Mouse (Mus musculus) gastrocnemius, postnatal 36 days (tissue): Measurements from ENCODE around the gene Hip1. TPM values are rescaled to one million over a fixed set of nuclear protein-coding genes. Genes with fewer than 3 reads are reported as not detected.
A peak's percentile ranks its signal among the peaks of the same experiment; 100 is the strongest.
"Not testable (repeated sequence)": the region's sequence is repeated elsewhere in the genome, so short reads cannot be mapped to it uniquely, and the experiment has no call there.

Experiments
- DNase-seq, 2 experiments: peaks; one replicate each; pipeline ENCODE4 v3.0.0; 2022
- intact Hi-C: fragments of 180-260 bp; cut with DNase I; formaldehyde crosslinking; loops from one replicate; pipeline ENCODE4 v1.15.1; 2025
- microRNA-seq, 2 experiments: library from miRNA; unstranded; fragments of <30 nt; microRNA quantifications; one replicate each; pipeline ENCODE4 v1.2.0; 2021
- total RNA-seq, 2 experiments: library from RNA; stranded (reverse); gene quantifications; 2 replicates each; pipeline ENCODE4 v1.2.3; 2021

The Hip1 gene
- total RNA-seq, 2 experiments from 2014 or later, result 23.5 to 25.4 TPM

- DNase-seq, result no peak
- intact Hi-C loops, result no loop called here
Observed at GRCm38 (mm10) chr5:135376341-135376740, 168.6 kb downstream of the Hip1 start.

- DNase-seq, result no peak
- intact Hi-C loops, result no loop called here
Observed at GRCm38 (mm10) chr5:135375167-135375566, 169.8 kb downstream of the Hip1 start.

- DNase-seq, result no peak
- intact Hi-C loops, result no loop called here
Observed at GRCm38 (mm10) chr5:135373601-135374000, 171.3 kb downstream of the Hip1 start.

- DNase-seq, result no peak
- intact Hi-C loops, result no loop called here
Observed at GRCm38 (mm10) chr5:135371195-135371594, 173.7 kb downstream of the Hip1 start.

- peak; percentile 93 for DNase-seq
- intact Hi-C loops, result loop anchor here (10.0 kb wide), 1 partner anchor 135 kb away; no protein-coding TSS in a partner anchor
Observed at GRCm38 (mm10) chr5:135369787-135370654, 174.9 kb downstream of the Hip1 start, which contains the start of gene Nsun5. TSS of gene Nsun5 (plus strand) at chr5:135369953.

- DNase-seq, result not testable (repeated sequence)
- intact Hi-C loops, result loop anchor here (10.0 kb wide), 1 partner anchor 134 kb away; no protein-coding TSS in a partner anchor
Observed at GRCm38 (mm10) chr5:135369196-135369595, 175.7 kb downstream of the Hip1 start.

GRCm38 (mm10) chr5:135368312-135368711 is 176.6 kb downstream of the Hip1 start:
- no peak for DNase-seq
- intact Hi-C loops, result loop anchor here (10.0 kb wide), 1 partner anchor 134 kb away; no protein-coding TSS in a partner anchor

- intact Hi-C loops, result loop anchor here (10.0 kb wide), 1 partner anchor 133 kb away; no protein-coding TSS in a partner anchor
- DNase-seq, result no peak
Observed at GRCm38 (mm10) chr5:135367841-135368240, 177.1 kb downstream of the Hip1 start.

- no peak for DNase-seq
- intact Hi-C loops, result loop anchor here (10.0 kb wide), 1 partner anchor 129 kb away; no protein-coding TSS in a partner anchor
Observed at GRCm38 (mm10) chr5:135363540-135363939, 181.4 kb downstream of the Hip1 start.

GRCm38 (mm10) chr5:135362572-135362971 is 182.3 kb downstream of the Hip1 start:
- intact Hi-C loops, result loop anchor here (10.0 kb wide), 1 partner anchor 128 kb away; no protein-coding TSS in a partner anchor

GRCm38 (mm10) chr5:135359772-135360171 is 185.1 kb downstream of the Hip1 start:
- intact Hi-C loops, result loop anchor here (10.0 kb wide), 1 partner anchor 125 kb away; no protein-coding TSS in a partner anchor
- no peak for DNase-seq

More at GRCm38 (mm10) chr5:135362572-135362971, 182.3 kb downstream of the Hip1 start:
- DNase-seq, result no peak

GRCm38 (mm10) chr5:135357556-135357955 is 187.4 kb downstream of the Hip1 start:
- DNase-seq, result no peak
- intact Hi-C loops, result no loop called here

Small RNA genes lying within 50 kb of the gene (microRNA-seq; reads per million reads assigned to microRNA genes)
- 0 reads per million in 2 experiments for gene Mir7033

Other genes starting within 250 kb of the Hip1 start
- not detected for gene Fkbp6, start 195.1 kb downstream of the Hip1 start, total RNA-seq
- gene Trim50, start 191.8 kb downstream of the Hip1 start, total RNA-seq, result not detected
- gene Nsun5, start 175.2 kb downstream of the Hip1 start, total RNA-seq, result 1 to 10 TPM; 7.5 to 9.2 TPM
- gene Pom121, start 150.6 kb downstream of the Hip1 start, total RNA-seq, result 1 to 10 TPM; 7.5 to 9.3 TPM
- gene Ccl26, start 18.4 kb upstream of the Hip1 start, total RNA-seq, result not detected
- 1 to 10 TPM in 1 of 2 experiments, under 1 TPM in 1; 0.44 to 1.5 TPM for gene Ccl24, start 27.9 kb upstream of the Hip1 start, total RNA-seq
- gene Rhbdd2, start 87.5 kb upstream of the Hip1 start, total RNA-seq, result 10 to 100 TPM in 1 of 2 experiments, 1 to 10 TPM in 1; 9.8 to 12.8 TPM
- gene Por, start 124.9 kb upstream of the Hip1 start, total RNA-seq, result 10 to 100 TPM; 26.3 to 31.8 TPM
- 1 to 10 TPM; 4.3 to 7.8 TPM for gene Tmem120a, start 199.3 kb upstream of the Hip1 start, total RNA-seq
- not detected for gene Styxl1, start 233.3 kb upstream of the Hip1 start, total RNA-seq
- 1,000 to 10,000 TPM; 1,079 to 1,088 TPM for gene Mdh2, start 233.4 kb upstream of the Hip1 start, total RNA-seq